Mouse (Mus musculus) kidney, adult 2 months (tissue): ENCODE data around the gene Spats2.
A peak's percentile ranks its signal among the peaks of the same experiment; 100 is the strongest.

Experiments
- CTCF ChIP-seq: fragments of 200-500 bp; conservative IDR thresholded peaks from 2 replicates; pipeline ENCODE4 v1.5.1; 2011; ENCODE audit warnings: low read depth, mild to moderate bottlenecking, control low read depth, low read length, moderate library complexity, mixed read lengths; ENCODE audit not compliant: insufficient read depth, insufficient read length
- POLR2A ChIP-seq: fragments of 200-500 bp; IDR thresholded peaks from one replicate; pipeline ENCODE4 v1.6.1; 2011; ENCODE audit warnings: low read depth, low read length, control low read depth

DNA sequence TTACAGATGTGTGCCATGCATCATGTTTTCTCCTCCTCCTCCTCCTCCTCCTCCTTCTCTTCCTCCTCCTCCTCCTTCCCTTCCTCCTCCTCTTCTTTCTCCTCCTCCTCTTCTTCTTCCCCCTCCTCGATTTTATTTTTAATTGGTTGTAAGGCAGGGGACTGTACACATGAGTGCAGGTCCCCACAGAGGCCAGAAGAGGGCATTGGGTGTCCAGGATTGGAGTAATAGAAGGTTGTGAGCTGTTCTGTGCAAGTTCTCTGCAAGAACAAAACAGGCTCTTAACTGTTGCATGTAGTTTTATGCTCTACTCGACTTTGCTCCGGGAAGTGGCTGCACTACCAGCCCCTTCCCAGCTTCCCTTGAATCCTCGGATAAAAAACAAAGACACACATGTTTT, 114.4 kb downstream of the Spats2 start:
- TF ChIP-seq POLR2A (no peak), CTCF (peak; percentile 48)
